Mouse (Mus musculus) hindlimb bud, embryonic 11.5 days (tissue): ENCODE results near the gene Fgf5.

Experiments used
- DNase-seq: peaks from one replicate; pipeline ENCODE4 v3.0.0-alpha.2; 2012; ENCODE audit warnings: low read depth, low spot score; ENCODE audit errors: extremely low spot score

Gene Fgf5

GRCm38 (mm10) chr5:98253838-98254821 is at the start of gene Fgf5:
Fgf5 (plus strand) TSS chr5:98254184.
- DNase-seq: no peak

DNA sequence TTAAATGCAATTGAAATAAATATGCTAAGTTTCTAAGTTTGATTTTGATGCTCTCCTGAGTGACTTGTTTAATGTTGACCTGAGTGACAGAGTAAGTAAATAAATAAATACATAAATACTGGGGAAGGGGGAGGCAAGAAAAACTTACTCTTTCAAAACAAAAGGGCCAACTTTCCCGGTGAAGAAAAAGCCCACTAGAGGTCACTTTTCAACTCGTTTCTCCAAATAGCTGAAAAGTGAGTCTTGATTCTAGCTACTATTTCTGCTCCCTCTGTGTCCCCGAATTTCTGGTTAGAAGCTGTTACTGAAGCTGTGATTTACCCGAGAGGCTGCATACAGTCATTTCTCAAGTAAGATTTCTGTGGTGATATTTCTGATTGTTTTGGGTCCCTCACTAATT is 41.5 kb upstream of the Fgf5 start:
- DNase-seq: no peak

DNA sequence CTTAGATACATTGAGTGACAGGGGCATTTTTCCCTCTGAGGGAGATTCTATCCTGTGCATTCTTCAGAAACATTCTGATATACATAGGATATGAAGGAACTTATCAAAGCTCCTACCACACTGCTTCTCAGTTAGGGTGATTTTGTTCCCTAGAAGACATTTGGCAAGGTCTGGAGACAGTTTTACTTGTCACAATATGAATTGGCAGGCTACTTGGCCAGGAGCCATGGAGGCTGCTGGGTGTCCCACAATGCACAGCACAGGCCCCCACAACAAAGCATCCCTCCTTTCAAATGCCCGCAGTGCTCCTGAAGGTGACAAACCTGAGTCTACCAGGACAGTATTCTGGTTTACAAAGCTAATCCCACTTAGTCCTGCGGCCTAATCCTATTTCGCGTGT is 32.0 kb upstream of the Fgf5 start:
- DNase-seq: no peak

DNA sequence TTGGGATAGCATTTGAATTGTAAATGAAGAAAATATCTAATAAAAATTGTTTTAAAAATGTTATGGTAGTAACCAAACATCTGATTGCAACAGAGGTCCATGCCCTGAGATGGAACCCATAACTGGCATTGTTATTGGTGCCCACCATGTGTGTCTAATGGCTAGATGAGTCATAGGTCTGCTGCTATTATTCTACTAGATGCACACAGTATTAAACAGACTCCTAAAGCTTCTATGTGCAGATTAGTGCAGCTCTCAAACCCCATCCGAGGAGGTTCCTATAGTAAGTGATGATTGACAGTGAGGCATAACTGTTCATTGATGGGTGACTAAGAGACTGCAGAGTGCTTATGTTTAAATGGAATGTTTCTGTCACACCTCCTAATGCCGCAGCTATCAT is 27.3 kb upstream of the Fgf5 start:
- no peak for DNase-seq

GRCm38 (mm10) chr5:98229456-98229855 is 24.5 kb upstream of the Fgf5 start:
- no peak for DNase-seq

DNA sequence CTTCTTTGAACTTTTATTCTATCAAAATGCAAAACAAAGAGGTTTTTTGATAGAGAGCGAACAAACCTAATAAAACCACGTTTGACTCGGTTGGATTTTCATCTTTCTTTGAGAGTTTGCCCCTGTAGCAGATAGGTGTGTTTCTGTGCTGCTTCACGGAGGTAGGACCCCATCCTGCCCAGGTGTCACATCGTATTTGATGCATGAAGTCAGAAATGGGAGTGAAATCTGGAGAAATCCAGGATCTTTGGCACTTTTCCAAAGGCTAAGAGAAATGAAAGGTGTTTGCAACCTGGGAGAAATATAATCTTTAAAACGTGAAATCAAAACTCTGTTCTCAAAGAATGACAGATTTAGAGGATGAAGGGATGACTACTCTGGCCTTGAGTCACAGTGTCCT is 15.5 kb upstream of the Fgf5 start:
- no peak for DNase-seq

DNA sequence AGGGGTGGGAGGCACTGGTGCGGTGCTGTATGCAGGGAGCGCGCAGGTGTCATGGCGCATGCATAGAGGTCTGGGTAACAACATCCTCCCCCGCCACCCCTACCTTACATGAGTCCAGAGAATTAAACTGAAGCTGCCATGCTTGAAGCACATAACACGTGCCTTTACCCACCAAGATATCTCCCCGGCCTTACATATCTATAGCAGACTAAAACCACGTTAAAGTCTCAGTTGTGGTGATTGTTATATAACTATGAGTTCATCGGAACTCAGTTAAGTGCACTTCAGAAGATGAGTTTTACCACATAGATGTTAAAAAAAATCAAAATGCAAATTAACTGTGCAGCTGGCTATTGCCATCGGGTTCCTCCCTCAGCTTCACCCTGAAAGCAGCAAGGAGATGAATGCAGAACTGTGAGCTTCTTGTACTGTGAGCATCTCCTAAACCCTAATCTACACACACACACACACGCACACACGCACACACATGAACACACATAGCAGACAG is 12.6 kb upstream of the Fgf5 start:
- no peak for DNase-seq

DNA sequence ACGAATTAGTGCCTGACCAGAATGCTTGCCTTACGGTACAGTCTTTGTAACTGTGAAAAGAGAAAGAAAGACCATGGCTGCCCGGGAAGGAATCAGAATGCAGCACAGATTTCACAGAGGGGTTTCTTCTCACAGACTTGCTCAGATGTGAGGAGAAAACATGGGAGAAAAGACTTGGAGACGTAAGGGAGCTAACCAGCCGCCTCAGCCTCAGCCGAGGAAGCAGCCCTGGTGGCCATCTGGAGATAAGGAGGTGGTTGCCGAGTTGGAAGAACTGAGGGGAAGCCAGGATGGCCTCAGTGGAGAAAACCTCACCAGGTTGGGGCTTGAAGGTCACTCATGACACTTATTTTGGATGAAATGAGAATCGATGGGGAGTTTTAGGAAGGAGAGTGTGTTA is 8.7 kb upstream of the Fgf5 start:
- no peak for DNase-seq

- DNase-seq: no peak
Measured at GRCm38 (mm10) chr5:98245976-98246375, 8.0 kb upstream of the Fgf5 start.

DNA sequence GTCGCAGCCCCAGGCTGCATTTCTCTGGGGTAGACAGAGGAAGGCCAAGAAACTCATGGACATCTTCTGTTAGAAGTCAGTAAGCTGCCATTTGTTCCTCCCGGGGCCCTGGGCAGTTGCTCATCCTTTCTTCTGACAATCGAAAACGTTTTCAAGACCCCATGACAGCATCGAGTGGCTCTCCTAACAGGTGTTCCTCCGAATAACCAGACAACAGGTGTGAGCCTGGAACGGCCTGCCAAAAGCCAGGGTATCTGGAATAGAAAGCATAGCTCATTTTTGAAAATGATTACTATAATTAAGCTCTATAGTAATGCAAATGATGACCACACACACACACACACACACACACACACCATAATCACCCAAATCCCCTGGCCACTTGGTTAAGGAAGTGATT is 7.2 kb upstream of the Fgf5 start:
- no peak for DNase-seq

GRCm38 (mm10) chr5:98247516-98247915 is 6.5 kb upstream of the Fgf5 start:
- no peak for DNase-seq

DNA sequence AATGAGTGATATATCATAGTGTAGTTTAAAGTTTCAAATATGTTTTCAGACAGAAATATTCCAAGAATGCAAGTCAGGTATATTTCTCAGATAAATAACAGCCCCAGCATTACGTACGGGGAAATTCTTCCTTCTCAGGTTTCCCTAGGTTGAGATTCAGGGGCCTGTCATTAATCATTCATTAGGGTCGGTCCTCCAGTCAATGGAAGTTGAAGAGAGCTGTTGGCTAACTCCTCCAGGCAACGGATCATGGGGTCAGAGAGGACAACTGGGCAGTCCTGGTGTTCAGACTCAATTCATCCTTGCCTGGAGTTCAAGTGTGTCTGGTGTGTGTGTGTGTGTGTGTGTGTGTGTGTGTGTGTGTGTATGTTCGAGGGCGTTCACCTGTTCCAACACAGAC is 837 bp upstream of the Fgf5 start:
- no peak for DNase-seq

GRCm38 (mm10) chr5:98255176-98255575 is 1.2 kb downstream of the Fgf5 start:
- DNase-seq: no peak

GRCm38 (mm10) chr5:98255760-98256490 is 1.9 kb downstream of the Fgf5 start:
- DNase-seq: no peak

DNA sequence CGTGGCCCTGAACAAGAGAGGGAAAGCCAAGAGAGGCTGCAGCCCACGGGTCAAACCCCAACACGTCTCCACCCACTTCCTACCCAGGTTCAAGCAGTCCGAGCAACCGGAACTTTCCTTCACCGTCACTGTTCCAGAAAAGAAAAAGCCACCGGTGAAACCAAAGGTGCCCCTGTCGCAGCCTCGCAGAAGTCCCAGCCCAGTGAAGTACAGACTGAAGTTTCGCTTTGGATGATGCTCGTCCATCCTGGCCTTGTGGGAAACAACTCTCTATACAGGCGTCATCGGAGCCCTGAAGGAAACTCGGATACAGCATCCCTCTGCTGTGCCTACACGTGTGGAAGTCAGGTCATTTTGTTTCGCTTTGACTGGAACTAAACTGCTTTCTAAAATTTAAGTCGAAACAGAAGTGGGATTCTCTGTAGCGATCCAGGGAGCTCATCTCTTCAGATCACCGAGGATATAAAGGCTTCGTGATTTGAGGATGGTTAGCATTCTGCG is 21.4 kb downstream of the Fgf5 start:
- no peak for DNase-seq

- no peak for DNase-seq
Measured at GRCm38 (mm10) chr5:98281993-98282392, 28.0 kb downstream of the Fgf5 start.

GRCm38 (mm10) chr5:98283696-98284478 is 29.9 kb downstream of the Fgf5 start:
- no peak for DNase-seq

GRCm38 (mm10) chr5:98290642-98291041 is 36.7 kb downstream of the Fgf5 start:
- DNase-seq: no peak

DNA sequence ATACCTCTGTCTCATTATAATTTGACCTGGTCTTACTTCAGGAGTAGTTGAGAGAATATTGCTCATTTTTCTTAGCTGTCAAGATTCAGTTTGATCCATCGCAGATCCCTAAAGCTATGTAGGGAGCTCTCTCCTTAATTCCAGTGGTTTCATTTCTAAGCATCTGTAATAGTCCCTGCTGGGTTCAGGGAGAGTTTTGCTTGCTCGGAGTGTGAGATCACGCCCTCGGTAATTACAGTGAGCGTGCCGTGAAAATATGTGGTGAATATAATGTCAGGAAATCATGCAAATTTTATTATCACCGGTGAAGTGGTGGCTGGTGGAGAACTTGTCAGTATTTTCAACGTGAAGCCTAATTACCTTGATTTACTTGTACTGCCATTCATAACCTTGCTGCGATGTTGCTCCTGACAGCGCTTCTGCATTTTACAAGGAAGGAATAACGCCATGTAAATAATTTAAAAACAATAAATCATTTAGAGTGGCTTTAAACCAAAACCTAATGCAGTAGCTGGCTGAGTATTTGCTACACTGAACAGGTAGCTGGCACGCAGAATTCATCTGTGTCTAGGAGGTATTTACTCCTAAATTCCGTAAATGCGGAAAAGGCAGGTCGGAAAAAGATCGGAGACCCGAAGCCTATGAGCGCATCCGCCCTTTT is 38.5 kb downstream of the Fgf5 start:
- DNase-seq: no peak

- no peak for DNase-seq
Measured at GRCm38 (mm10) chr5:98293049-98293715, 39.2 kb downstream of the Fgf5 start.
